Mouse (Mus musculus) CH12.LX (cell line): ENCODE measurements at regions not wholly inside any gene's neighbourhood (a gene's known extent, or its start where the extent isn't known, plus 50 kb on each side); places are given as distances from the start of the nearest gene placed in this dataset.

ENCODE experiments used
- DNase-seq: peaks from one replicate; pipeline ENCODE4 v3.0.0-alpha.2; 2013; ENCODE audit errors: extremely low read depth
- H3K27ac ChIP-seq: 2 replicates; pipeline ENCODE4 v1.5.1; 2012; ENCODE audit warnings: low read depth, mild to moderate bottlenecking, control low read depth, moderate library complexity; ENCODE audit not compliant: insufficient read depth
- H3K27me3 ChIP-seq: replicated peaks from 2 replicates; pipeline ENCODE3; 2012; ENCODE audit warnings: inconsistent platforms
- H3K36me3 ChIP-seq, 2 experiments: replicated peaks in 1 of 2; 2 replicates each; pipeline versions ENCODE3 to v1.6.1; 2012; ENCODE audit warnings: inconsistent platforms in 1 of 2, low read length in 1 of 2, mild to moderate bottlenecking in 1 of 2, mixed read lengths in 1 of 2, moderate library complexity in 1 of 2; ENCODE audit not compliant: control insufficient read depth in 1 of 2, insufficient read depth in 1 of 2
- H3K4me1 ChIP-seq, 2 experiments: 2 replicates each; pipeline ENCODE4 v1.6.1; 2012; ENCODE audit warnings: inconsistent platforms in 1 of 2, moderate library complexity in 1 of 2; ENCODE audit not compliant: insufficient read depth in 2 of 2, control insufficient read depth in 1 of 2
- H3K4me2 ChIP-seq: 2 replicates; pipeline ENCODE4 v1.6.1; 2012; ENCODE audit warnings: low read depth, mild to moderate bottlenecking, control low read depth; ENCODE audit not compliant: poor library complexity, insufficient read depth, severe bottlenecking
- H3K4me3 ChIP-seq, 3 experiments: fragments of 150-350 bp in 1 of 3; sonication (generic) in 1 of 3; replicated peaks in 1 of 3; 2 replicates each; pipeline versions ENCODE3 to v1.5.1; 2011 to 2012; ENCODE audit warnings: low read depth in 2 of 3, low read length in 2 of 3, mild to moderate bottlenecking in 2 of 3, moderate library complexity in 2 of 3, control low read depth in 1 of 3, improper control_type of control experiment in 1 of 3, inconsistent platforms in 1 of 3, mixed read lengths in 1 of 3; ENCODE audit not compliant: poor library complexity in 1 of 3
- H3K79me2 ChIP-seq: replicated peaks from 2 replicates; pipeline ENCODE4 v1.6.1; 2012; ENCODE audit warnings: mild to moderate bottlenecking, moderate library complexity; ENCODE audit not compliant: control insufficient read depth, poor library complexity, insufficient read depth, severe bottlenecking; ENCODE audit errors: extremely low read depth
- H3K9ac ChIP-seq: 2 replicates; pipeline ENCODE4 v1.6.1; 2012; ENCODE audit warnings: low read depth, mild to moderate bottlenecking, control low read depth, moderate library complexity; ENCODE audit not compliant: insufficient read depth
- H3K9me3 ChIP-seq: replicated peaks from 2 replicates; pipeline ENCODE3; 2012; ENCODE audit warnings: low read length, inconsistent platforms, mixed read lengths
- BHLHE40 ChIP-seq: IDR thresholded peaks from 2 replicates; pipeline ENCODE4 v1.6.1; 2011; ENCODE audit warnings: mild to moderate bottlenecking, low read depth, low read length, improper control_type of control experiment
- CHD2 ChIP-seq: IDR thresholded peaks from 2 replicates; pipeline ENCODE4 v1.6.1; 2011; ENCODE audit warnings: low read length, improper control_type of control experiment
- CTCF ChIP-seq, 2 experiments: IDR thresholded peaks in 1 of 2; conservative IDR thresholded peaks in 1 of 2; 2 replicates each; pipeline ENCODE4 v1.5.1; 2011 to 2012; ENCODE audit warnings: low read depth in 2 of 2, low read length in 2 of 2, improper control_type of control experiment in 1 of 2, inconsistent platforms in 1 of 2, mild to moderate bottlenecking in 1 of 2, moderate library complexity in 1 of 2
- ELF1 ChIP-seq: IDR thresholded peaks from 2 replicates; pipeline ENCODE4 v1.6.1; 2014; ENCODE audit warnings: low read depth, mild to moderate bottlenecking, inconsistent platforms, low read length, improper control_type of control experiment
- GABPA ChIP-seq: IDR thresholded peaks from 2 replicates; pipeline ENCODE4 v1.6.1; 2012; ENCODE audit warnings: low read depth, low read length, improper control_type of control experiment, inconsistent platforms; ENCODE audit not compliant: insufficient replicate concordance
- HCFC1 ChIP-seq: IDR thresholded peaks from 2 replicates; pipeline ENCODE4 v1.6.1; 2012; ENCODE audit warnings: low read depth, mild to moderate bottlenecking, inconsistent platforms, low read length, improper control_type of control experiment
- IRF4 ChIP-seq: IDR thresholded peaks from 2 replicates; pipeline ENCODE4 v1.6.1; 2014; ENCODE audit warnings: low read depth, mild to moderate bottlenecking, inconsistent platforms, low read length, improper control_type of control experiment
- JUN ChIP-seq: IDR thresholded peaks from 2 replicates; pipeline ENCODE4 v1.6.1; 2011; ENCODE audit warnings: low read depth, mild to moderate bottlenecking, low read length, improper control_type of control experiment, moderate library complexity; ENCODE audit not compliant: insufficient read depth
- KAT2A ChIP-seq: IDR thresholded peaks from 2 replicates; pipeline ENCODE4 v1.6.1; 2012; ENCODE audit warnings: low read length, improper control_type of control experiment, inconsistent platforms; ENCODE audit not compliant: insufficient replicate concordance
- MAFK ChIP-seq: IDR thresholded peaks from 2 replicates; pipeline ENCODE4 v1.6.1; 2011; ENCODE audit warnings: low read length, improper control_type of control experiment; ENCODE audit not compliant: insufficient replicate concordance
- MAX ChIP-seq: IDR thresholded peaks from 2 replicates; pipeline ENCODE4 v1.6.1; 2011; ENCODE audit warnings: low read length, improper control_type of control experiment
- MAZ ChIP-seq: IDR thresholded peaks from 2 replicates; pipeline ENCODE4 v1.6.1; 2012; ENCODE audit warnings: low read depth, mild to moderate bottlenecking, inconsistent platforms, low read length, improper control_type of control experiment, moderate library complexity
- MXI1 ChIP-seq: IDR thresholded peaks from 2 replicates; pipeline ENCODE4 v1.6.1; 2011; ENCODE audit warnings: mild to moderate bottlenecking, low read depth, low read length, improper control_type of control experiment
- MYC ChIP-seq: IDR thresholded peaks from 2 replicates; pipeline ENCODE4 v1.6.1; 2011; ENCODE audit warnings: low read depth, mild to moderate bottlenecking, improper control_type of control experiment, low read length
- NELFE ChIP-seq: IDR thresholded peaks from 2 replicates; pipeline ENCODE4 v1.6.1; 2011; ENCODE audit warnings: low read depth, low read length, improper control_type of control experiment
- PAX5 ChIP-seq: IDR thresholded peaks from 2 replicates; pipeline ENCODE4 v1.6.1; 2012; ENCODE audit warnings: low read length, inconsistent platforms, mixed read lengths
- POLR2A ChIP-seq: IDR thresholded peaks from 2 replicates; pipeline ENCODE4 v1.6.1; 2011; ENCODE audit warnings: low read depth, mild to moderate bottlenecking, improper control_type of control experiment, low read length
- POLR2AphosphoS2 ChIP-seq: IDR thresholded peaks from 2 replicates; pipeline ENCODE4 v1.6.1; 2011; ENCODE audit warnings: low read depth, low read length, improper control_type of control experiment
- RCOR1 ChIP-seq: conservative IDR thresholded peaks from 2 replicates; pipeline ENCODE4 v1.6.1; 2012; ENCODE audit warnings: low read depth, mild to moderate bottlenecking, inconsistent platforms, low read length, improper control_type of control experiment
- SIN3A ChIP-seq: IDR thresholded peaks from 2 replicates; pipeline ENCODE4 v1.6.1; 2012; ENCODE audit warnings: low read length, improper control_type of control experiment, inconsistent platforms
- SMC3 ChIP-seq: IDR thresholded peaks from 2 replicates; pipeline ENCODE4 v1.6.1; 2011; ENCODE audit warnings: low read depth, low read length, improper control_type of control experiment
- TBP ChIP-seq: conservative IDR thresholded peaks from 2 replicates; pipeline ENCODE4 v1.6.1; 2011; ENCODE audit warnings: low read depth, low read length, improper control_type of control experiment
- TCF12 ChIP-seq: IDR thresholded peaks from 2 replicates; pipeline ENCODE4 v1.6.1; 2014; ENCODE audit warnings: low read depth, mild to moderate bottlenecking, inconsistent platforms, low read length, improper control_type of control experiment
- UBTF ChIP-seq: IDR thresholded peaks from 2 replicates; pipeline ENCODE4 v1.6.1; 2012; ENCODE audit warnings: low read depth, mild to moderate bottlenecking, inconsistent platforms, low read length, improper control_type of control experiment, moderate library complexity
- USF1 ChIP-seq: IDR thresholded peaks from 2 replicates; pipeline ENCODE4 v1.6.1; 2014; ENCODE audit warnings: low read depth, mild to moderate bottlenecking, inconsistent platforms, low read length, improper control_type of control experiment
- USF2 ChIP-seq: conservative IDR thresholded peaks from 2 replicates; pipeline ENCODE4 v1.6.1; 2011; ENCODE audit warnings: low read depth, low read length, improper control_type of control experiment
- ZC3H11A ChIP-seq: IDR thresholded peaks from 2 replicates; pipeline ENCODE4 v1.6.1; 2012; ENCODE audit warnings: low read depth, mild to moderate bottlenecking, inconsistent platforms, low read length, improper control_type of control experiment
- ZKSCAN1 ChIP-seq: IDR thresholded peaks from 2 replicates; pipeline ENCODE4 v1.6.1; 2012; ENCODE audit warnings: low read depth, inconsistent platforms, low read length, improper control_type of control experiment, borderline replicate concordance
- ZMIZ1 ChIP-seq: IDR thresholded peaks from 2 replicates; pipeline ENCODE4 v1.6.1; 2012; ENCODE audit warnings: low read depth, mild to moderate bottlenecking, inconsistent platforms, low read length, improper control_type of control experiment
- ZNF384 ChIP-seq: IDR thresholded peaks from 2 replicates; pipeline ENCODE4 v1.6.1; 2012; ENCODE audit warnings: low read depth, low read length, improper control_type of control experiment, inconsistent platforms
- dilution Hi-C: fragments of 300-500 bp; cut with MboI; formaldehyde crosslinking; loops from 2 replicates; pipeline ENCODE4 v1.14.3; 2020; ENCODE audit warnings: low sequenced_read_pairs; ENCODE audit not compliant: extremely low pct_unique_long_range_greater_than_20kb, extremely low pct_ligation_motif_present
- in situ Hi-C: fragments of 300-500 bp; cut with MboI; formaldehyde crosslinking; loops from 3 replicates; pipeline ENCODE4 v1.14.3; 2019; ENCODE audit warnings: low sequenced_read_pairs, low pct_ligation_motif_present, low pct_unique_long_range_greater_than_20kb, mixed read lengths

- dilution Hi-C loops, result no loop called here
- in situ Hi-C loops, result no loop called here
- H3K4me1 ChIP-seq, result peaks cover 5 to 15% of the 10 kb centered on the region in 2 experiments; a peak in 3 of 4 replicates
- H3K27ac ChIP-seq, result no peak overlapping the region
- no peak overlapping the region for H3K9ac ChIP-seq
- no peak for TF ChIP-seq RCOR1
- no peak for TF ChIP-seq ZC3H11A
- no peak for TF ChIP-seq MXI1
- TF ChIP-seq HCFC1, result no peak
- TF ChIP-seq MAZ, result no peak
- no peak for TF ChIP-seq SIN3A
- no peak for TF ChIP-seq MYC
- TF ChIP-seq USF1, result no peak
- TF ChIP-seq SMC3, result no peak
- TF ChIP-seq ZKSCAN1, result no peak
- TF ChIP-seq POLR2A, result no peak
- TF ChIP-seq UBTF, result no peak
- no peak for TF ChIP-seq NELFE
- no peak for TF ChIP-seq IRF4
- no peak for TF ChIP-seq KAT2A
- TF ChIP-seq USF2, result no peak
- no peak for TF ChIP-seq JUN
- TF ChIP-seq CTCF (conservative IDR thresholded peaks at IDR 0.05 in 1 of 2, IDR thresholded peaks at IDR 0.05 in 1 of 2; ENCODE audit: low read depth in 2 of 2, low read length in 2 of 2), result no peak
- TF ChIP-seq, all 38 proteins: peak for 0
- H3K4me2 ChIP-seq, result no peak overlapping the region
- no peaks in the 10 kb centered on the region for H3K36me3 ChIP-seq
- no peak overlapping the region for H3K4me3 ChIP-seq
- no peak for DNase-seq
- no peaks in the 10 kb centered on the region for H3K79me2 ChIP-seq
- no peaks in the 10 kb centered on the region for H3K27me3 ChIP-seq
- peaks cover 11% of the 10 kb centered on the region for H3K9me3 ChIP-seq
Observed at GRCm38 (mm10) chr17:88287861-88288260, 152.7 kb upstream of the Foxn2 start.

DNA sequence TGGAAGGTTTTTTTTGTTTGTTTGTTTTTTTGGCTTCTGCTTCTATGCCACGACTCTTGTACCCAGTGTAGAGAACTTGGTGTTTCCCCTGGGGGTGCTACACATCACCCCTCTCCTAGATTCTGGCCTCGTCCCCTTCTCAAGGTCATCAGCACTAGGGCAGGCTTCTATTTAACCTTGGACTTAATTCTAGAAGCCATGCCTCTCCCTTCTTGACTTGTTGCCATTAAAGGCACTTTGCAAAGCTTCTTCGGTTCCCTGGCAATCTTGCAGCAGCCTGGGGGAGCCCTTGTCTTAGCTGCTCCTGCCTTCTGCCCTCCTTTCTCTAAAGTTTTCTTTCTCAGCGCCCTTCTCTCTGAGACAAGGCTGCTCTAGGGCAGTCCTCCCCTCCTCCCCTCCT, 143.0 kb upstream of the Foxn2 start:
- Histone ChIP-seq H3K27ac (no peak overlapping the region), H3K9me3 (no peaks in the 10 kb centered on the region), H3K4me2 (no peak overlapping the region), H3K79me2 (no peaks in the 10 kb centered on the region), H3K27me3 (no peaks in the 10 kb centered on the region), H3K4me3 (no peak overlapping the region), H3K9ac (no peak overlapping the region), H3K4me1 (no peaks in the 10 kb centered on the region), H3K36me3 (no peaks in the 10 kb centered on the region)
- TF ChIP-seq KAT2A, result no peak
- no peak for TF ChIP-seq BHLHE40
- no peak for TF ChIP-seq GABPA
- no peak for TF ChIP-seq POLR2AphosphoS2
- no peak for TF ChIP-seq MAFK
- no peak for TF ChIP-seq TBP
- TF ChIP-seq ZC3H11A, result no peak
- no peak for TF ChIP-seq ZNF384
- TF ChIP-seq CTCF (conservative IDR thresholded peaks at IDR 0.05 in 1 of 2, IDR thresholded peaks at IDR 0.05 in 1 of 2; ENCODE audit: low read depth in 2 of 2, low read length in 2 of 2), result no peak
- TF ChIP-seq ZKSCAN1, result no peak
- no peak for TF ChIP-seq CHD2
- TF ChIP-seq PAX5, result no peak
- no peak for TF ChIP-seq TCF12
- TF ChIP-seq MXI1, result no peak
- no peak for TF ChIP-seq MAX
- TF ChIP-seq IRF4, result no peak
- TF ChIP-seq NELFE, result no peak
- TF ChIP-seq ZMIZ1, result no peak
- no peak for TF ChIP-seq ELF1
- in situ Hi-C loops, result no loop called here
- dilution Hi-C loops, result no loop called here
- no peak for DNase-seq
